Mouse (Mus musculus) ES-CJ7 (cell line): ENCODE measurements around the gene Vmn1r228.

Source experiments
- DNase-seq: peaks from one replicate; pipeline ENCODE4 v3.0.0; 2011; ENCODE audit warnings: low read depth, low spot score

The Vmn1r228 gene

DNA sequence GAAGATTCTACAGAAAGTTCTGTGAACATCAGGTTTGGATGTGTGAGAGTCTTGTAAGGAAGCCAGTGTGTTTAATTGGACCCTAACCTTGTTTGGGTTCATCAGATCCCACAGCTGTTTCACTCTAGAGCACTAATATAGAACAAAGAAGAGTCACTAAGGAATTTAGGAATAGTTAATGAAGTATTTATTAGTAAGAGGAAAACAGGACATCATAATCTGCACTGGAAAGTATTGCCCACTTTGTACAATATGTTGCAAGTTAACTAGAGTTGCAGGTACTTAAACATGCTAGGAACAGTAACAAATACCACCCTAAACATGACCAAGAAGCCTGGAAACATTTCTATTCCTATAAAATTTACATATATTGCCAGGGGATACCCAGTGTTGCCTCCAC lies at the start of gene Vmn1r228:
TSS of gene Vmn1r228 (minus strand) at position 101 of the 400 bp plus-strand sequence.
- DNase-seq, result no peak

DNA sequence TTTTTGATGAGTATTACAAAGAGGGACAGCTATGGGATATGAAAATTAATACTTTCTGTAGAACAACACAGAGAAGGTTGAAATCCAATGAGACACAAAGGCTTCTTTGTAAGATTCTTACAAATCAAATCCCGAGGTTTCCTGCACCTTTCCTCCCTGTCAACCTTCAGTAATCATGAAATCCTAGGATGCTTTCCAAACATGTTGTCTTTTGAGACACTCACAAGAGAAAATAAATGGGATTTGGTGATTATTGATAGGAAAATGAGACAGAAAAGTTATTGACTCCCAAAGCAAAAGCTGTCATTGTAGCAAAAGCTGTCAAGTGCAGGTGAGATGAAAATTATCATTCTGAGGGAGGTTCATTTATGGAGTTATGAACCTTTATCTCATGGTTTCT lies 25.3 kb upstream of the Vmn1r228 start, which contains the start of gene Vmn1r229:
TSS of gene Vmn1r229 (plus strand) at position 301 of the 400 bp plus-strand sequence.
- DNase-seq, result no peak

DNA sequence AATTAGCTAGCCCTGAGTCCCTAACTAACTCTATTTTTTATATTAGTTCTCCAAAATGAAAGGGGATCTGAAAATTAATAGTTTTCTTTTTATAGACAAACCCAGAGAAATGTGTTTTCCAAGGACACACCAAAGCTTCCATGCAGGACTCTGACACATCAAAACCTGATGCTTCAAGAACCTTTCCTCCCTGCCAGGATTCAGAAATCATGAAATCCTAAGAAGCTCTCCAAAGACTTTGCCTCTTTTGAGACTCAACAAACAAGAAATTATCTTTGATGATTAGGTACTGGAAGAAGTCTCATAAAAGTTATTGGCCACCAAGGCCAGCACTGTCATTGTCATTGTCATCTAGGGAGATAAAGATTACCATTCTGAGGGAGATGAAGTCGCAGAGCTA lies 56.4 kb downstream of the Vmn1r228 start, which contains the start of gene Vmn1r227:
TSS of gene Vmn1r227 (plus strand) at position 301 of the 400 bp plus-strand sequence.
- DNase-seq, result no peak
